Mouse (Mus musculus): ENCODE data around the gene Hmox1. TPM values are rescaled to one million over a fixed set of nuclear protein-coding genes. Genes with fewer than 3 reads are reported as not detected.

The Hmox1 gene
- total RNA-seq, 1 experiment from 2014 or later, result 50.8 TPM

GRCm38 (mm10) chr8:75137536-75137935, 44.1 kb downstream of the Hmox1 start:
- no peak for ATAC-seq (replicated peaks; ENCODE audit: insufficient number of reproducible peaks, low FRiP score, low TSS enrichment, poor library complexity, severe bottlenecking)

Other genes with a start within 250 kb of the Hmox1 start
- not detected in 3 replicates for gene Isx, start 220.4 kb upstream of the Hmox1 start, total RNA-seq (2017)
- 29.7 to 52.8 TPM (median 33.2 TPM) in 3 replicates for gene Hmgxb4, start 100.3 kb upstream of the Hmox1 start, total RNA-seq (2017)
- 21.5 to 55.1 TPM (median 25.0 TPM) in 3 replicates for gene Tom1, start 59.9 kb upstream of the Hmox1 start, total RNA-seq (2017)
- gene Mcm5, start 15.9 kb downstream of the Hmox1 start, total RNA-seq (2017), result 28.1 to 55.4 TPM (median 30.7 TPM) in 3 replicates
- gene Rasd2, start 120.3 kb downstream of the Hmox1 start, total RNA-seq (2017), result not detected in 3 replicates

Data from monocyte, adult 5-6 weeks (primary cell).